Mouse (Mus musculus) R1 (cell line): ENCODE data around the gene Hmcn2.

Experiments used
- DNase-seq: peaks from one replicate; pipeline ENCODE4 v3.0.0-alpha.2; 2018; ENCODE audit warnings: low read depth, low spot score

Hmcn2 gene

GRCm38 (mm10) chr2:31314007-31314465, at the start of gene Hmcn2:
Hmcn2 (plus strand) TSS chr2:31314415.
- DNase-seq, result no peak

- DNase-seq, result no peak
Observed at GRCm38 (mm10) chr2:31267447-31267846, 46.8 kb upstream of the Hmcn2 start.

- DNase-seq, result no peak
Observed at GRCm38 (mm10) chr2:31268631-31269030, 45.6 kb upstream of the Hmcn2 start.

GRCm38 (mm10) chr2:31269188-31269587, 45.0 kb upstream of the Hmcn2 start:
- no peak for DNase-seq

GRCm38 (mm10) chr2:31269847-31270246, 44.4 kb upstream of the Hmcn2 start:
- DNase-seq, result no peak

- peak; percentile 50 for DNase-seq
Observed at GRCm38 (mm10) chr2:31270470-31270869, 43.7 kb upstream of the Hmcn2 start.

GRCm38 (mm10) chr2:31271071-31271470, 43.1 kb upstream of the Hmcn2 start:
- peak; percentile 66 for DNase-seq

GRCm38 (mm10) chr2:31274993-31275392, 39.2 kb upstream of the Hmcn2 start:
- no peak for DNase-seq

GRCm38 (mm10) chr2:31277810-31278209, 36.4 kb upstream of the Hmcn2 start:
- no peak for DNase-seq

- no peak for DNase-seq
Observed at GRCm38 (mm10) chr2:31278483-31278882, 35.7 kb upstream of the Hmcn2 start.

GRCm38 (mm10) chr2:31281138-31281537, 33.1 kb upstream of the Hmcn2 start:
- no peak for DNase-seq

- peak; percentile 64 for DNase-seq
Observed at GRCm38 (mm10) chr2:31282266-31282665, 31.9 kb upstream of the Hmcn2 start.

GRCm38 (mm10) chr2:31282880-31283279, 31.3 kb upstream of the Hmcn2 start:
- no peak for DNase-seq

- no peak for DNase-seq
Observed at GRCm38 (mm10) chr2:31284531-31284930, 29.7 kb upstream of the Hmcn2 start.

- DNase-seq, result peak; percentile 64
Observed at GRCm38 (mm10) chr2:31291421-31291820, 22.8 kb upstream of the Hmcn2 start.

GRCm38 (mm10) chr2:31294985-31295384, 19.2 kb upstream of the Hmcn2 start:
- peak; percentile 71 for DNase-seq

- DNase-seq, result no peak
Observed at GRCm38 (mm10) chr2:31296395-31296794, 17.8 kb upstream of the Hmcn2 start.

- peak; percentile 83 for DNase-seq
Observed at GRCm38 (mm10) chr2:31297602-31298268, 16.5 kb upstream of the Hmcn2 start.

- DNase-seq, result no peak
Observed at GRCm38 (mm10) chr2:31298814-31299213, 15.4 kb upstream of the Hmcn2 start.

- peak; percentile 76 for DNase-seq
Observed at GRCm38 (mm10) chr2:31299266-31299665, 14.9 kb upstream of the Hmcn2 start.

- no peak for DNase-seq
Observed at GRCm38 (mm10) chr2:31299996-31300395, 14.2 kb upstream of the Hmcn2 start.

GRCm38 (mm10) chr2:31303177-31303576, 11.0 kb upstream of the Hmcn2 start:
- DNase-seq, result no peak

- DNase-seq, result no peak
Observed at GRCm38 (mm10) chr2:31304191-31304590, 10.0 kb upstream of the Hmcn2 start.
